Mouse (Mus musculus) cortical plate, adult 2 months (tissue): ENCODE measurements around the gene Pam.

ENCODE experiments used
- CTCF ChIP-seq: fragments of 200-500 bp; IDR thresholded peaks from 2 replicates; pipeline ENCODE4 v1.5.1; 2011; ENCODE audit warnings: mild to moderate bottlenecking, control low read depth, low read length; ENCODE audit not compliant: insufficient read depth; ENCODE audit errors: extremely low read depth
- POLR2A ChIP-seq: fragments of 200-500 bp; IDR thresholded peaks from 2 replicates; pipeline ENCODE4 v1.6.1; 2011; ENCODE audit warnings: mild to moderate bottlenecking, low read length, control low read depth; ENCODE audit not compliant: insufficient read depth; ENCODE audit errors: extremely low read depth

- TF ChIP-seq POLR2A, result no peak
- TF ChIP-seq CTCF, result no peak
These were observed 334.8 kb downstream of the Pam start for GRCm38 (mm10) chr1:97760598-97760997.
